Mouse (Mus musculus) forebrain, embryonic 11.5 days (tissue): ENCODE data around the gene Dlg4. TPM values are rescaled to one million over a fixed set of nuclear protein-coding genes. Genes with fewer than 3 reads are reported as not detected.

Experiments used
- ATAC-seq: fragments of 200-750 bp; cut with Nextera tagmentation; replicated peaks from 2 replicates; pipeline ENCODE4 v1.8.0; 2017; ENCODE audit warnings: moderate TSS enrichment; ENCODE audit not compliant: low FRiP score
- DNase-seq: peaks from one replicate; pipeline ENCODE4 v3.0.0-alpha.2; 2017; ENCODE audit warnings: low spot score
- H3K27ac ChIP-seq: fragments of 300-500 bp; sonication (generic); 2 replicates; pipeline ENCODE4 v1.5.1; 2014; ENCODE audit warnings: low read depth, low read length
- H3K27me3 ChIP-seq: fragments of 300-500 bp; sonication (generic); 2 replicates; pipeline ENCODE4 v1.6.1; 2014; ENCODE audit warnings: mild to moderate bottlenecking, low read length, mixed read lengths; ENCODE audit not compliant: control insufficient read depth, insufficient read depth
- H3K36me3 ChIP-seq: fragments of 300-500 bp; sonication (generic); 2 replicates; pipeline ENCODE4 v1.6.1; 2014; ENCODE audit warnings: mild to moderate bottlenecking, low read length, moderate library complexity, mixed read lengths; ENCODE audit not compliant: control insufficient read depth, insufficient read depth
- H3K4me1 ChIP-seq: fragments of 300-500 bp; sonication (generic); replicated peaks from 2 replicates; pipeline ENCODE4 v1.6.1; 2014; ENCODE audit warnings: low read length, mixed read lengths; ENCODE audit not compliant: control insufficient read depth, insufficient read depth
- H3K4me2 ChIP-seq: fragments of 300-500 bp; sonication (generic); 2 replicates; pipeline ENCODE4 v1.6.1; 2014; ENCODE audit warnings: low read depth, mild to moderate bottlenecking, low read length, moderate library complexity, mixed read lengths; ENCODE audit not compliant: severe bottlenecking
- H3K4me3 ChIP-seq: fragments of 300-500 bp; sonication (generic); 2 replicates; pipeline ENCODE4 v1.5.1; 2014; ENCODE audit warnings: low read depth, low read length
- H3K9ac ChIP-seq: fragments of 300-500 bp; sonication (generic); 2 replicates; pipeline ENCODE4 v1.6.1; 2014; ENCODE audit warnings: low read length
- H3K9me3 ChIP-seq: fragments of 300-500 bp; sonication (generic); 2 replicates; pipeline ENCODE4 v1.6.1; 2016; ENCODE audit warnings: low read length, mixed read lengths; ENCODE audit not compliant: control insufficient read depth
- WGBS: fragments of 180-500 bp; shearing (Covaris S2); extraction: QIAGEN DNeasy Blood & Tissue Kit; methylation state at CpG from one replicate; pipeline ENCODE4 v1.1.7; 2014; 5-methylcytosine and 5-hydroxymethylcytosine counted together
- polyA plus RNA-seq: library from polyadenylated mRNA; unstranded; fragments of >200 nt; fragmentation: Nextera tagmentation; extraction: Ambion mirVana; gene quantifications from 2 replicates; pipeline ENCODE4 v1.2.1, GENCODE M21; 2014

Gene Dlg4
- polyA plus RNA-seq, 1 experiment from 2014 or later = 21.5 TPM

DNA sequence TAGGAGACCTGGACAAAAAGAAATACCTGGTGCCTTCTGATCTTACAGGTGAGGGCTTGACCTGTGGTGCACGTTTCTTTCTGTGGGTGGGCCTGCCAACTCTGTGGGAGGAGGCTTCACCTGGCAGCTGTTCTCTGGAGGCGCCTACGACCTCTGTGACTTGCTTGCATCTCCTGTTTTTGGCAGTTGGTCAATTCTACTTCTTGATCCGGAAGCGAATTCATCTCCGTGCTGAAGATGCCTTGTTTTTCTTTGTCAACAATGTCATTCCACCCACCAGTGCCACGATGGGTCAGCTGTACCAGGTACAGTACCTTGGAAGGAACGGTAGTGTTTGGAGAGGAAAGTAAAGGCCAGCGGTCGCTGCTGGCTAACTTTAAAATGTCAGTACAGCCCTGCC, 24.3 kb upstream of the Dlg4 start:
- Histone ChIP-seq H3K4me3 (peak overlapping the region; percentile 65), H3K4me1 (peaks cover 5% of the 10 kb centered on the region; the same call in 1 of the 2 replicates), H3K9me3 (no peaks in the 10 kb centered on the region), H3K27ac (no peak overlapping the region), H3K4me2 (peak overlapping the region; percentile 62; the same call in 1 of the 2 replicates), H3K9ac (peak overlapping the region; percentile 89; the same call in 1 of the 2 replicates), H3K27me3 (no peaks in the 10 kb centered on the region), H3K36me3 (peaks cover 12% of the 10 kb centered on the region; the same call in 1 of the 2 replicates)
- ATAC-seq (no peak), DNase-seq (no peak)
- 91% methylated on average over 10 of the region's 10 CpGs for WGBS

DNA sequence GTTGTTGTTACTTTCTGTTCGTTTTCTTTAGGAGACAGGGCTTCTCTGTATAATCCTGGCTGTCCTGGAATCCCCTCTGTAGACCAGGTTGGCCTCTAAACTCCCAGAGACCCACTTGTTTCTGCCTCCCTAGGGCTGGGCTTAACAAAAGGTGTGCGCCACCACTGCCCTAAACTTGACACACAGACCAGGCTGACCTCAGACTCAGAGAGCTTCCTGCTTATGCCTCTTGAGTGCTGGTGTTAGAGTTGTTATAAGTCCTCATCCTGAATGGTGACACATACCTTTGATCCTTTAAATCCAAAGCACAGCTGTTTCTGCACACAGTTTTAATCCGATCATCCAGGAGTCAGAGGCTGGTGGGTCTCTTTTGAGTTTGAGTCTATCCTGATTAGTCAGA, 23.8 kb upstream of the Dlg4 start:
- H3K4me3 ChIP-seq = 0 out of 2 replicates have a peak overlapping the region, but pooled peaks have one; percentile 65
- 86% methylated on average over 3 of the region's 3 CpGs for WGBS
- no peaks in the 10 kb centered on the region for H3K9me3 ChIP-seq
- no peak overlapping the region for H3K9ac ChIP-seq
- no peaks in the 10 kb centered on the region for H3K27me3 ChIP-seq
- ATAC-seq = no peak
- no peak for DNase-seq
- H3K4me1 ChIP-seq = peaks cover 8% of the 10 kb centered on the region
- peaks cover 15% of the 10 kb centered on the region; the same call in 1 of the 2 replicates for H3K36me3 ChIP-seq
- H3K4me2 ChIP-seq = no peak overlapping the region; the same call in 1 of the 2 replicates
- no peak overlapping the region for H3K27ac ChIP-seq

DNA sequence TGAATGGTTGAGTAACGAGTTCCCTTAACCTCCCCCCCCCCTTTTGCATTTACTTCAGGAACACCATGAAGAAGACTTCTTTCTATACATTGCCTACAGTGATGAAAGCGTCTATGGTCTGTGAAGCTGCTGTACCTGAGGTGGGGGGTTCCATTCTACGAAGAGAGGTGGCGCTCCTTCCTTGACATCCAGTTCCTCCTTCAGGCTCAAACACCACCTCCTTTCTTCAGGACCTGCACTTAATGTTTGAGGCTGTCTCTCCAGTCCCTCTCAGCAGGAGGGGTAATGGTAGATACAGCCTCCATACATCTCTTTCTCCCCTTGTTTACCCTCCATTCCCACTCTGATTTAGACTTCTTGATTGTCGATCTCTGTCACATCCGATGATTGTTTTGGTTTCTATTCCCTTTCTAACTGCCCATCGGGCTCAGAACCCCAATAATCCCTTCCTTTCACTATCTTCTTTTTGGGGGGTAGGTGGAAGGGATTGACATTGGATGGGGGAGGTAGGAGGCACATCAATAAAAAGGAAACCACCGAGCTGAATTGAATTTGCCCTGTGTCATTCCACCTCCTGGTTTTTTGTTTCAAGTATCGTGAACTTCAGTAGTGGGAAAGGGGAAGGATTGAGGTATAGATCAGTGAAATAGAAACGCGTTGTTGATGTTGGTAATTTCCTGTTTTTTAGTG, 22.2 kb upstream of the Dlg4 start:
- ATAC-seq = no peak
- no peaks in the 10 kb centered on the region for H3K27me3 ChIP-seq
- peaks cover 24% of the 10 kb centered on the region for H3K36me3 ChIP-seq
- no peak for DNase-seq
- peaks cover 10% of the 10 kb centered on the region for H3K4me1 ChIP-seq
- H3K4me2 ChIP-seq = no peak overlapping the region; the same call in 1 of the 2 replicates
- H3K9ac ChIP-seq = no peak overlapping the region
- 90% methylated on average over 11 of the region's 11 CpGs for WGBS
- no peaks in the 10 kb centered on the region for H3K9me3 ChIP-seq
- no peak overlapping the region for H3K27ac ChIP-seq
- H3K4me3 ChIP-seq = no peak overlapping the region

GRCm38 (mm10) chr11:69995391-69995960, 21.3 kb upstream of the Dlg4 start, which contains the start of gene Phf23:
Gene Phf23, plus strand, starts transcription at chr11:69995777.
- DNase-seq (peak; percentile 99), ATAC-seq (peak; percentile 77)
- H3K4me2 ChIP-seq = peak within 1 kb of the TSS; percentile 56
- peak within 1 kb of the TSS; percentile 97 for H3K27ac ChIP-seq
- peaks cover 10% of the 10 kb centered on the region for H3K4me1 ChIP-seq
- under 1% methylated on average over 36 of the region's 36 CpGs for WGBS
- no peaks in the 10 kb centered on the region for H3K27me3 ChIP-seq
- no peaks in the 10 kb centered on the region for H3K9me3 ChIP-seq
- H3K9ac ChIP-seq = peak within 1 kb of the TSS; percentile 87
- peak within 1 kb of the TSS; percentile 96 for H3K4me3 ChIP-seq
- peaks cover 19% of the 10 kb centered on the region for H3K36me3 ChIP-seq

DNA sequence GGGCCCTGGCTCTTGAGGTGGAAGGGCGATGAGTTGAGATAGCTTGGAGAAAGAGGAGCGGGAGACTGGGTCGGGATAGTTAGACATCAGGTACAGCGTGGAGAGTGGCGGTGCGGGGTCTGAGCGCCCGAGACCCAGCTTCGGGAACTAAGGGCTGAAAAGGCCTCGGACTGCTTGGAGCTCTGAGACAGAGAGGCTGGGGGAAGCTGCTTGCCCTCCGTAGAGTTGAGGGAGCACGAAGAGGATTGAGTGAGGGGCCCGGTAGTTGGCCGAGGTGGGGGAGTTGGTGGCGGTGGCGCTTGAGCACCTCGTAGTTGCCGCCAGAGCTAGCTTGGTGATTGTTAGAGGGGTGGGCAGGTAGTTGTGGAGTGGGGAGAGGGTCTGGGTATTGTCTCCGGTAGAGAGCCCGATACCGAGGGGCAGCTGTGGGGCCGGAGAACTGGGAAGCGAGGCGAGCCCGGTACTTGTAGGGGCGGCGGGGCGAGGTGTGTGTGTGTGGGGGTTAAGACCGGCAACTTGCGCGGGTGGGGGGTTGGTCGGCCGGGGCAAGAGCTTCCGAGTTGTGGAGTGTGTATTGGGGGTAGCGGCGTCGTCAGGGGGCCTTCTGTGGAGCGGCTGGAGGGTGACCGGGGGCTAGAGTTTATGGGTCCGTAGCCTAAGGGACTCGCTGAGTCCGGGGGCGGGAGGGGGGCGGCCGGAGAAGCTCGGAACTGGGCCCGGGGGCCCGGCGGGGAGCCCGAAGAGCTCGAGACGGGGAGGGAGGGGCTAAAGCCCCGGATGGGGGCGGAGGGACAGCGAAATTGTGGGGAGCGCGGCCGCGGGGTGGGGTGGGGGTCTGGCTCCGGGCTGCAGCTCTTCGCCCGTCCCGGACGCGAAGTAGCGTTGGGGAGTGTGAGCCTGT, 20.3 kb upstream of the Dlg4 start:
- peaks cover 12% of the 10 kb centered on the region for H3K4me1 ChIP-seq
- H3K27ac ChIP-seq = peak overlapping the region; percentile 97
- H3K9me3 ChIP-seq = no peaks in the 10 kb centered on the region
- peaks cover 19% of the 10 kb centered on the region for H3K36me3 ChIP-seq
- H3K4me2 ChIP-seq = peak overlapping the region; percentile 56
- peak overlapping the region; percentile 87 for H3K9ac ChIP-seq
- peak; percentile 78 for DNase-seq
- peak; percentile 1; the same call in 1 of the 2 replicates for ATAC-seq
- under 1% methylated on average over 65 of the region's 66 CpGs for WGBS
- H3K27me3 ChIP-seq = no peaks in the 10 kb centered on the region
- H3K4me3 ChIP-seq = peak overlapping the region; percentile 96

- ATAC-seq (peak; percentile 50), DNase-seq (peak; percentile 96)
- H3K9ac ChIP-seq = peak overlapping the region; percentile 87
- WGBS = 2% methylated on average over 37 of the region's 44 CpGs
- H3K36me3 ChIP-seq = peaks cover 19% of the 10 kb centered on the region
- H3K4me3 ChIP-seq = peak overlapping the region; percentile 96
- H3K9me3 ChIP-seq = no peaks in the 10 kb centered on the region
- H3K4me2 ChIP-seq = peak overlapping the region; percentile 56
- H3K27ac ChIP-seq = peak overlapping the region; percentile 97
- H3K4me1 ChIP-seq = peaks cover 13% of the 10 kb centered on the region
- H3K27me3 ChIP-seq = no peaks in the 10 kb centered on the region
Observed at GRCm38 (mm10) chr11:69997070-69997509, 19.7 kb upstream of the Dlg4 start.

DNA sequence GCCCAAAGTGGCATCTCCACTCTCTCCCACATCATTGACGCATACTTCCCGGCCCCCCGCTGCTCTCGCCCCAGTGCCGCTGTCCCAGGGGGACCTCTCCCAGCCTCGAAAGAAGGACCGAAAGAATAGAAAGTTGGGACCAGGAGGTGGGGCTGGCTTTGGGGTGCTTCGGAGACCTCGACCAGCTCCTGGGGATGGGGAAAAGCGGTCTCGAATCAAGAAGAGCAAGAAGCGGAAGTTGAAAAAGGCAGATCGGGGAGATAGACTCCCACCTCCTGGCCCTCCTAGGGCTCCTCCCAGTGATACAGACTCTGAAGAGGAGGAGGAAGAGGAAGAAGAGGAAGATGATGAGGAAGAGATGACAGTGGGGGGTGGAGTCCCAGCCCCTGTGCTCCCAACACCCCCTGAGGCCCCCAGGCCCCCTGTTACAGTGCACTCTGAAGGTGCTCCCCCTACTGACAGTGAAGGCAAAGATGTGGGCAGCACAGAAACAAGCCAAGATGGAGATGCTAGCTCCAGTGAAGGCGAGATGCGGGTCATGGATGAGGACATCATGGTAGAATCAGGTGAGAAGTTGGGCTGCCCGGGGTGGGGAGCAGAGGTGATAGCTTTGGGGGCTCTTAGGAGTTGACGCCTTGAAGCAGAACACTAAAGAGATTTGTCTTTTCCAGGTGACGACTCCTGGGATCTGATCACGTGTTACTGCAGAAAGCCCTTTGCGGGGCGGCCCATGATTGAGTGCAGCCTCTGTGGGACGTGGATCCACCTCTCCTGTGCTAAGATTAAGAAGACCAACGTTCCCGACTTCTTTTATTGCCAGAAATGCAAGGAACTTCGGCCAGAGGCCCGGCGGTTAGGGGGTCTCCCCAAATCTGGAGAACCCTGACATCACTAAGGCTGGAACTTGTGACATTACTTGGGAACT, 17.9 kb upstream of the Dlg4 start:
- Histone ChIP-seq H3K27ac (no peak overlapping the region), H3K4me3 (no peak overlapping the region), H3K27me3 (no peaks in the 10 kb centered on the region), H3K9me3 (no peaks in the 10 kb centered on the region), H3K9ac (no peak overlapping the region), H3K36me3 (peaks cover 19% of the 10 kb centered on the region), H3K4me2 (no peak overlapping the region), H3K4me1 (peaks cover 14% of the 10 kb centered on the region)
- WGBS = 94% methylated on average over 27 of the region's 27 CpGs
- ATAC-seq (no peak), DNase-seq (peak; percentile 56)
